Mouse (Mus musculus) midbrain, embryonic 12.5 days (tissue): ENCODE measurements around the gene Smagp. TPM values are rescaled to one million over a fixed set of nuclear protein-coding genes. Genes with fewer than 3 reads are reported as not detected.

ENCODE experiments used
- ATAC-seq: fragments of 200-750 bp; cut with Nextera tagmentation; 2 replicates; pipeline ENCODE4 v1.8.0; 2017; ENCODE audit warnings: low read depth, moderate TSS enrichment, moderate library complexity; ENCODE audit not compliant: low FRiP score
- H3K27ac ChIP-seq: fragments of 300-500 bp; sonication (generic); replicated peaks from 2 replicates; pipeline ENCODE4 v1.5.1; 2016; ENCODE audit warnings: mild to moderate bottlenecking
- H3K27me3 ChIP-seq: fragments of 300-500 bp; sonication (generic); 2 replicates; pipeline ENCODE4 v1.6.1; 2016; ENCODE audit warnings: mild to moderate bottlenecking
- H3K36me3 ChIP-seq: fragments of 300-500 bp; sonication (generic); 2 replicates; pipeline ENCODE4 v1.6.1; 2016
- H3K4me1 ChIP-seq: fragments of 300-500 bp; sonication (generic); 2 replicates; pipeline ENCODE4 v1.6.1; 2016
- H3K4me2 ChIP-seq: fragments of 300-500 bp; sonication (generic); replicated peaks from 2 replicates; pipeline ENCODE4 v1.6.1; 2016; ENCODE audit warnings: mild to moderate bottlenecking, moderate library complexity
- H3K4me3 ChIP-seq: fragments of 300-500 bp; sonication (generic); 2 replicates; pipeline ENCODE4 v1.5.1; 2016; ENCODE audit warnings: mild to moderate bottlenecking
- H3K9ac ChIP-seq: fragments of 300-500 bp; sonication (generic); replicated peaks from 2 replicates; pipeline ENCODE4 v1.6.1; 2016; ENCODE audit warnings: mild to moderate bottlenecking, moderate library complexity
- H3K9me3 ChIP-seq: fragments of 300-500 bp; sonication (generic); 2 replicates; pipeline ENCODE4 v1.6.1; 2016; ENCODE audit warnings: mild to moderate bottlenecking
- WGBS: fragments of 180-500 bp; shearing (Covaris S2); methylation state at CpG from one replicate; pipeline ENCODE4 v1.1.7; 2016; 5-methylcytosine and 5-hydroxymethylcytosine counted together
- microRNA-seq: library from miRNA; unstranded; fragments of <30 nt; microRNA quantifications from one replicate; pipeline ENCODE4, GENCODE M21; 2017
- polyA plus RNA-seq: library from polyadenylated mRNA; unstranded; fragments of >200 nt; fragmentation: Nextera tagmentation; extraction: Ambion mirVana; gene quantifications from 2 replicates; pipeline ENCODE4 v1.2.1, GENCODE M21; 2016

The Smagp gene
- polyA plus RNA-seq, 1 experiment from 2014 or later = 5.5 TPM

- ATAC-seq = no peak
- Histone ChIP-seq H3K4me2 (no peak overlapping the region), H3K27ac (no peak overlapping the region), H3K4me3 (no peak overlapping the region), H3K36me3 (peaks cover 60% of the 10 kb centered on the region), H3K9ac (no peak overlapping the region), H3K27me3 (no peaks in the 10 kb centered on the region), H3K9me3 (no peaks in the 10 kb centered on the region), H3K4me1 (peaks cover 7% of the 10 kb centered on the region; the same call in 1 of the 2 replicates)
- WGBS = 90% methylated on average over 16 of the region's 16 CpGs
Observed at GRCm38 (mm10) chr15:100577972-100578371, 58.8 kb downstream of the Smagp start.

GRCm38 (mm10) chr15:100576810-100577209 lies 59.9 kb downstream of the Smagp start:
- no peak for ATAC-seq
- WGBS = 88% methylated on average over 6 of the region's 6 CpGs

DNA sequence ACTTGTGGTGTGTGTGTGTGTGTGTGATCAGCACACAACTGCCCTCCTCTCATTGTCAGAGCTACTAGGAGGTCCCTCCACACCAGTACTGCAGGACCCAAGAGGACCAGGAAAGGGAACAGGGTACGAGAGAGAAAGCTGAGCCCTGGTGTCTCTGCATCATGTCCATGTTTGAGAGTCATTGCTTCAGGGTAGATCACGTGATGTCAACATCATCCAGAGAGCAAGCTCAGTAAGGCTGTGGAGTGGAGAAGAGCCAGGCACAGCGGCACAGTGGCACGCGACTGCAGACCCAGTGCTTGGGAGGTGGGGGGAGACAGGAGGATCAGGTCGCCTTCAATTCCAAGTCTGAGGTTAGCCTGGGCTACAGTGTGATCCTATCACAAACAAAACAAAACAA lies 60.3 kb downstream of the Smagp start:
- Histone ChIP-seq H3K4me2 (no peak overlapping the region), H3K4me3 (no peak overlapping the region), H3K9ac (no peak overlapping the region), H3K9me3 (no peaks in the 10 kb centered on the region), H3K4me1 (peaks cover 7% of the 10 kb centered on the region; the same call in 1 of the 2 replicates), H3K27me3 (no peaks in the 10 kb centered on the region), H3K36me3 (peaks cover 53% of the 10 kb centered on the region), H3K27ac (no peak overlapping the region)
- 84% methylated on average over 6 of the region's 6 CpGs for WGBS
- ATAC-seq = no peak

More at GRCm38 (mm10) chr15:100576810-100577209, 59.9 kb downstream of the Smagp start:
- Histone ChIP-seq H3K9ac (no peak overlapping the region), H3K4me2 (no peak overlapping the region), H3K4me1 (peaks cover 7% of the 10 kb centered on the region; the same call in 1 of the 2 replicates), H3K36me3 (peaks cover 53% of the 10 kb centered on the region), H3K9me3 (no peaks in the 10 kb centered on the region), H3K27ac (no peak overlapping the region), H3K4me3 (no peak overlapping the region), H3K27me3 (no peaks in the 10 kb centered on the region)

GRCm38 (mm10) chr15:100575366-100575765 lies 61.4 kb downstream of the Smagp start:
- no peak for ATAC-seq
- H3K4me2 ChIP-seq = no peak overlapping the region
- WGBS = 82% methylated on average over 12 of the region's 12 CpGs
- H3K36me3 ChIP-seq = peaks cover 45% of the 10 kb centered on the region
- no peak overlapping the region for H3K4me3 ChIP-seq
- no peaks in the 10 kb centered on the region for H3K9me3 ChIP-seq
- no peaks in the 10 kb centered on the region for H3K27me3 ChIP-seq
- H3K4me1 ChIP-seq = peaks cover 7% of the 10 kb centered on the region; the same call in 1 of the 2 replicates
- no peak overlapping the region for H3K27ac ChIP-seq
- H3K9ac ChIP-seq = no peak overlapping the region

- no peak for ATAC-seq
- Histone ChIP-seq H3K36me3 (peaks cover 35% of the 10 kb centered on the region), H3K4me1 (peaks cover 7% of the 10 kb centered on the region; the same call in 1 of the 2 replicates), H3K27me3 (no peaks in the 10 kb centered on the region), H3K9ac (no peak overlapping the region), H3K27ac (no peak overlapping the region), H3K4me2 (no peak overlapping the region), H3K4me3 (no peak overlapping the region), H3K9me3 (no peaks in the 10 kb centered on the region)
- WGBS = 81% methylated on average over 2 of the region's 2 CpGs
Observed at GRCm38 (mm10) chr15:100574378-100574777, 62.4 kb downstream of the Smagp start.

DNA sequence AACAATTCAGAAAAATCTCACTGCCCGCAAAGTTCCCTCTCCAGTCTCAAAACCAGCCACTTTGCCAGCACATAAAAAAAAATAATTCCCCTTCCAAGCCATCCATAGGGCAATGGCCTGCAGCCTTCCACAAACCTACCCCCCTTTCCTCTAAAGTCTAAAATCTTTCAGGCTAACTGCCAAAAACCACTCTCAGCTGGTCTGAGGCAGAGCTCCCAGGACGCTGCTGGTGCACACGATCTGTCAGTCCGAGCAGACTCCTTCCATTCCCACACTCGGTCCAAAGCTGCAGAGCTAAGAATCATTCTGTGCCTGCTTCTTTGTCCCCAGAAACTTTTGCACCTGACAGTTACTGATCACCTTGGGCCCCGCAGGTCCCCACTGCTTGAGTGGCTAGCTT lies 62.8 kb downstream of the Smagp start:
- 72% methylated on average over 6 of the region's 6 CpGs for WGBS
- Histone ChIP-seq H3K4me2 (no peak overlapping the region), H3K36me3 (peaks cover 31% of the 10 kb centered on the region), H3K27me3 (no peaks in the 10 kb centered on the region), H3K4me1 (peaks cover 7% of the 10 kb centered on the region; the same call in 1 of the 2 replicates), H3K9me3 (no peaks in the 10 kb centered on the region), H3K4me3 (no peak overlapping the region), H3K27ac (0 out of 2 replicates have a peak overlapping the region, but pooled peaks have one; percentile 3), H3K9ac (no peak overlapping the region)
- no peak for ATAC-seq

Small RNAs within 50 kb of the gene (microRNA-seq; reads per million reads assigned to microRNA genes)
- not detected for gene Mir6961

Other genes starting within 250 kb of the Smagp start
- 0.11 and 0.14 TPM in 2 replicates for gene Gm5475, start 214.8 kb downstream of the Smagp start, polyA plus RNA-seq
- gene Slc11a2, start 211.9 kb downstream of the Smagp start, polyA plus RNA-seq = 22.6 and 22.8 TPM in 2 replicates
- gene Letmd1, start 167.9 kb downstream of the Smagp start, polyA plus RNA-seq = 42.2 and 46.2 TPM in 2 replicates
- gene Csrnp2, start 141.5 kb downstream of the Smagp start, polyA plus RNA-seq = 37.1 and 41.9 TPM in 2 replicates
- gene Tfcp2, start 84.9 kb downstream of the Smagp start, polyA plus RNA-seq = 50.3 and 51.1 TPM in 2 replicates
- gene Pou6f1, start 37.0 kb downstream of the Smagp start, polyA plus RNA-seq = 32.4 and 34.4 TPM in 2 replicates
- gene Dazap2, start 21.6 kb downstream of the Smagp start, polyA plus RNA-seq = 187 and 192 TPM in 2 replicates
- gene Bin2, start 32.6 kb upstream of the Smagp start, polyA plus RNA-seq = 2.0 and 3.4 TPM in 2 replicates
- gene Cela1, start 51.0 kb upstream of the Smagp start, polyA plus RNA-seq = 0.97 and 1.4 TPM in 2 replicates
- gene Galnt6, start 92.4 kb upstream of the Smagp start, polyA plus RNA-seq = 0.08 and 0.18 TPM in 2 replicates
- 13.1 and 16.0 TPM in 2 replicates for gene Slc4a8, start 124.8 kb upstream of the Smagp start, polyA plus RNA-seq
- 20.5 and 23.5 TPM in 2 replicates for gene Scn8a, start 232.9 kb upstream of the Smagp start, polyA plus RNA-seq